9 mouse cellular contexts compared by ENCODE assay signal in genomic region chr7:113258430-113258829, GRCm38 (mm10). TPM values are rescaled to one million over a fixed set of nuclear protein-coding genes. Genes with fewer than 3 reads are reported as not detected.
DNase-seq lines count a peak whose midpoint lies in the region; ATAC-seq lines count a peak whose summit lies in the region.
"Had no signal": no experiment of that assay in that cellular context is flagged by ENCODE, and none has a peak within 500 bp of the region (broad histone marks: within the 10 kb centered on the region; RNA-seq: fewer than 3 reads in every experiment).

No protein-coding gene starts in this region.

- intact Hi-C loops in left cerebral cortex, postnatal 10 days (cut with DNase I), result no loop called here

- 0 out of 2 replicates have a peak, but pooled peaks cover 5% of the 10 kb centered on the region for H3K4me1 ChIP-seq in forebrain, embryonic 14.5 days (ENCODE audit: control insufficient read depth, insufficient read depth, low read length)
- peaks cover 8% of the 10 kb centered on the region for H3K4me1 ChIP-seq in forebrain, embryonic 11.5 days (replicated peaks; ENCODE audit: control insufficient read depth, insufficient read depth, low read length)

- no peaks in the 10 kb centered on the region for H3K9me3 ChIP-seq in forebrain, embryonic 14.5 days (replicated peaks; ENCODE audit: control insufficient read depth, low read length)
- no peaks in the 10 kb centered on the region for H3K9me3 ChIP-seq in forebrain, embryonic 11.5 days (ENCODE audit: control insufficient read depth, low read length)
- H3K9me3 ChIP-seq: embryonic facial prominence, embryonic 13.5 days had no signal

- no peak overlapping the region for H3K27ac ChIP-seq in forebrain, embryonic 14.5 days (ENCODE audit: low read depth, low read length)
- H3K27ac ChIP-seq in forebrain, embryonic 11.5 days (ENCODE audit: low read depth, low read length), result no peak overlapping the region
- H3K27ac ChIP-seq: embryonic facial prominence, embryonic 13.5 days had no signal

- H3K27me3 ChIP-seq in forebrain, embryonic 14.5 days (replicated peaks; ENCODE audit: control insufficient read depth, insufficient read depth, low read length), result no peaks in the 10 kb centered on the region
- no peaks in the 10 kb centered on the region for H3K27me3 ChIP-seq in forebrain, embryonic 11.5 days (ENCODE audit: control insufficient read depth, insufficient read depth, low read length)
- H3K27me3 ChIP-seq in splenic B cell, adult 2 months (ENCODE audit: control insufficient read depth, insufficient read depth, low read length, poor library complexity, severe bottlenecking), result no peaks in the 10 kb centered on the region
- H3K27me3 ChIP-seq: embryonic facial prominence, embryonic 13.5 days had no signal

- WGBS in forebrain, embryonic 14.5 days, result 78% methylated on average over 4 of the region's 4 CpGs
- WGBS in forebrain, embryonic 11.5 days, result 73% methylated on average over 4 of the region's 4 CpGs

- ATAC-seq in forebrain, embryonic 14.5 days, result no peak
- ATAC-seq in forebrain, embryonic 11.5 days (replicated peaks; ENCODE audit: low FRiP score), result no peak
- ATAC-seq in activated CD4-positive, CD25-positive, alpha-beta regulatory T cell, adult 4 months, result peak; percentile 28

- DNase-seq in forebrain, embryonic 14.5 days (ENCODE audit: low spot score), result peak; percentile 6
- no peak for DNase-seq in forebrain, embryonic 11.5 days (ENCODE audit: low spot score)
- DNase-seq in lung, postnatal 36 days, result peak; percentile 64
- DNase-seq in lung, postnatal 25 days (ENCODE audit: low spot score), result no peak
- DNase-seq in splenic B cell, adult 2 months (ENCODE audit: low read depth, low spot score), result peak; percentile 58
- DNase-seq in left cerebral cortex, adult 11 months (ENCODE audit: low spot score), result no peak
- no peak for DNase-seq in left cerebral cortex, postnatal 10 days (ENCODE audit: extremely low spot score in 1 of 2, low spot score in 2 of 2)

- no peak overlapping the region for H3K9ac ChIP-seq in forebrain, embryonic 14.5 days (ENCODE audit: low read length)
- no peak overlapping the region for H3K9ac ChIP-seq in forebrain, embryonic 11.5 days (ENCODE audit: low read length)
- H3K9ac ChIP-seq: embryonic facial prominence, embryonic 13.5 days had no signal

- no peak overlapping the region for H3K4me2 ChIP-seq in forebrain, embryonic 14.5 days (ENCODE audit: low read length)
- H3K4me2 ChIP-seq in forebrain, embryonic 11.5 days (ENCODE audit: low read depth, low read length, severe bottlenecking), result no peak overlapping the region
- H3K4me2 ChIP-seq: embryonic facial prominence, embryonic 13.5 days had no signal

- H3K36me3 ChIP-seq in forebrain, embryonic 14.5 days (ENCODE audit: control insufficient read depth, insufficient read depth, low read length), result no peaks in the 10 kb centered on the region
- no peaks in the 10 kb centered on the region for H3K36me3 ChIP-seq in forebrain, embryonic 11.5 days (ENCODE audit: control insufficient read depth, insufficient read depth, low read length)
- H3K36me3 ChIP-seq in splenic B cell, adult 2 months (ENCODE audit: control insufficient read depth, insufficient read depth, low read length, poor library complexity, severe bottlenecking), result no peaks in the 10 kb centered on the region
- H3K36me3 ChIP-seq: embryonic facial prominence, embryonic 13.5 days had no signal

- H3K4me3 ChIP-seq in forebrain, embryonic 14.5 days (ENCODE audit: low read depth, low read length), result no peak overlapping the region
- H3K4me3 ChIP-seq in forebrain, embryonic 11.5 days (ENCODE audit: low read depth, low read length), result no peak overlapping the region
- H3K4me3 ChIP-seq: embryonic facial prominence, embryonic 13.5 days had no signal

RNA-seq across cellular contexts. Expression of gene Arntl, which starts 51.2 kb away (rescaled TPM):
- polyA plus RNA-seq in forebrain, embryonic 14.5 days (2014; fragmentation: Nextera tagmentation; extraction: Ambion mirVana), result 12.3 and 14.1 TPM in 2 replicates
- polyA plus RNA-seq in forebrain, embryonic 11.5 days (2014; fragmentation: Nextera tagmentation; extraction: Ambion mirVana), result 9.2 and 11.6 TPM in 2 replicates
- polyA plus RNA-seq in activated CD4-positive, CD25-positive, alpha-beta regulatory T cell, adult 4 months (2017; shearing (Covaris generic)), result 10 to 100 TPM; 21.4 to 27.8 TPM
- total RNA-seq in left cerebral cortex, postnatal 10 days (2021), result 10 to 100 TPM; 26.5 to 28.9 TPM

Comparison
In these comparisons a context has a peak if more than half of its experiments do, and no peak if none do; other contexts are left out.
1. DNase-seq: peak in forebrain, embryonic 14.5 days (single experiment), lung, postnatal 36 days (single experiment) and splenic B cell, adult 2 months (single experiment); none in forebrain, embryonic 11.5 days (single experiment), lung, postnatal 25 days (single experiment), left cerebral cortex, adult 11 months (single experiment) and left cerebral cortex, postnatal 10 days (0 of 2).